Mouse (Mus musculus) limb, embryonic 14.5 days (tissue): ENCODE data around the gene Elavl1. TPM values are rescaled to one million over a fixed set of nuclear protein-coding genes. Genes with fewer than 3 reads are reported as not detected.
"Not testable (repeated sequence)": the region's sequence is repeated elsewhere in the genome, so short reads cannot be mapped to it uniquely, and the experiment has no call there.

Experiments used
- ATAC-seq: fragments of 200-750 bp; cut with Nextera tagmentation; 2 replicates; pipeline ENCODE4 v1.8.0; 2017; ENCODE audit warnings: low read depth, moderate number of reproducible peaks, moderate TSS enrichment; ENCODE audit not compliant: low FRiP score
- DNase-seq: peaks from one replicate; pipeline ENCODE4 v3.0.0-alpha.2; 2015; ENCODE audit warnings: low spot score
- H3K27ac ChIP-seq: fragments of 300-500 bp; sonication (generic); replicated peaks from 2 replicates; pipeline ENCODE4 v1.5.1; 2014; ENCODE audit warnings: low read depth, mild to moderate bottlenecking, low read length, moderate library complexity, mixed read lengths
- H3K27me3 ChIP-seq: fragments of 300-500 bp; sonication (generic); 2 replicates; pipeline ENCODE4 v1.6.1; 2014; ENCODE audit warnings: low read length, mixed read lengths; ENCODE audit not compliant: control insufficient read depth, insufficient read depth
- H3K36me3 ChIP-seq: fragments of 300-500 bp; sonication (generic); 2 replicates; pipeline ENCODE4 v1.6.1; 2014; ENCODE audit warnings: mild to moderate bottlenecking, low read length, moderate library complexity, mixed read lengths; ENCODE audit not compliant: control insufficient read depth, insufficient read depth
- H3K4me1 ChIP-seq: fragments of 300-500 bp; sonication (generic); 2 replicates; pipeline ENCODE4 v1.6.1; 2014; ENCODE audit warnings: antibody characterized with exemption, low read length, mixed read lengths; ENCODE audit not compliant: control insufficient read depth, insufficient read depth
- H3K4me2 ChIP-seq: fragments of 300-500 bp; sonication (generic); replicated peaks from 2 replicates; pipeline ENCODE4 v1.6.1; 2014; ENCODE audit warnings: low read depth, mild to moderate bottlenecking, low read length, moderate library complexity; ENCODE audit not compliant: severe bottlenecking
- H3K4me3 ChIP-seq: fragments of 300-500 bp; sonication (generic); replicated peaks from 2 replicates; pipeline ENCODE4 v1.5.1; 2014; ENCODE audit warnings: low read length
- H3K9ac ChIP-seq: fragments of 300-500 bp; sonication (generic); 2 replicates; pipeline ENCODE4 v1.6.1; 2014; ENCODE audit warnings: mild to moderate bottlenecking, low read depth, low read length, moderate library complexity; ENCODE audit not compliant: severe bottlenecking
- H3K9me3 ChIP-seq: fragments of 300-500 bp; sonication (generic); 2 replicates; pipeline ENCODE4 v1.6.1; 2016; ENCODE audit warnings: low read length; ENCODE audit not compliant: control insufficient read depth
- POLR2A ChIP-seq: fragments of 200-500 bp; IDR thresholded peaks from 2 replicates; pipeline ENCODE4 v1.8.0; 2012; ENCODE audit warnings: inconsistent platforms, mild to moderate bottlenecking, moderate library complexity, borderline replicate concordance; ENCODE audit not compliant: insufficient read depth, insufficient read length; ENCODE audit errors: extremely low read depth
- WGBS: fragments of 180-500 bp; shearing (Covaris S2); extraction: QIAGEN DNeasy Blood & Tissue Kit; methylation state at CpG from one replicate; pipeline ENCODE4 v1.1.7; 2014; 5-methylcytosine and 5-hydroxymethylcytosine counted together
- polyA plus RNA-seq, 2 experiments: library from polyadenylated mRNA; depleted of rRNA in 1 of 2; stranded (reverse) in 1 of 2; unstranded in 1 of 2; fragments of >200 nt; fragmentation: Nextera tagmentation in 1 of 2; extraction: Ambion mirVana in 1 of 2; gene quantifications; 2 replicates each; pipeline versions ENCODE4 v1.2.1 to v1.2.3; 2012 to 2014

Gene Elavl1
- polyA plus RNA-seq, 2 experiments, result 91.1 to 226 TPM

- H3K9ac ChIP-seq, result peak overlapping the region; percentile 78
- peak overlapping the region; percentile 84 for H3K4me3 ChIP-seq
- no peaks in the 10 kb centered on the region for H3K9me3 ChIP-seq
- DNase-seq (peak; percentile 68), ATAC-seq (peak; percentile 58)
- H3K4me2 ChIP-seq, result peak overlapping the region; percentile 69
- no peak for TF ChIP-seq POLR2A
- peaks cover 61% of the 10 kb centered on the region for H3K36me3 ChIP-seq
- H3K4me1 ChIP-seq, result peaks cover 21% of the 10 kb centered on the region
- peak overlapping the region; percentile 77 for H3K27ac ChIP-seq
- H3K27me3 ChIP-seq, result no peaks in the 10 kb centered on the region
- 4% methylated on average over 24 of the region's 35 CpGs for whole genome bisulfite sequencing
Measured at GRCm38 (mm10) chr8:4258233-4258632, 67.0 kb downstream of the Elavl1 start.

GRCm38 (mm10) chr8:4257350-4257749, 67.9 kb downstream of the Elavl1 start:
- WGBS, result 67% methylated on average over 4 of the region's 4 CpGs
- DNase-seq, result no peak
- ATAC-seq, result no peak
- Histone ChIP-seq H3K27ac (no peak overlapping the region), H3K9ac (peak overlapping the region; percentile 78; the same call in 1 of the 2 replicates), H3K4me3 (0 out of 2 replicates have a peak overlapping the region, but pooled peaks have one; percentile 84), H3K4me1 (peaks cover 21% of the 10 kb centered on the region), H3K27me3 (no peaks in the 10 kb centered on the region), H3K9me3 (no peaks in the 10 kb centered on the region), H3K36me3 (peaks cover 52% of the 10 kb centered on the region), H3K4me2 (no peak overlapping the region)
- no peak for TF ChIP-seq POLR2A

- WGBS, result 52% methylated on average over 4 of the region's 4 CpGs
- ATAC-seq (no peak), DNase-seq (no peak)
- H3K9ac ChIP-seq, result no peak overlapping the region
- no peaks in the 10 kb centered on the region for H3K27me3 ChIP-seq
- H3K4me1 ChIP-seq, result peaks cover 21% of the 10 kb centered on the region
- H3K4me2 ChIP-seq, result no peak overlapping the region
- no peaks in the 10 kb centered on the region for H3K9me3 ChIP-seq
- H3K27ac ChIP-seq, result no peak overlapping the region
- no peak for TF ChIP-seq POLR2A
- H3K36me3 ChIP-seq, result peaks cover 48% of the 10 kb centered on the region
- H3K4me3 ChIP-seq, result no peak overlapping the region
Measured at GRCm38 (mm10) chr8:4256911-4257310, 68.3 kb downstream of the Elavl1 start.

GRCm38 (mm10) chr8:4255471-4255870, 69.7 kb downstream of the Elavl1 start:
- not testable (repeated sequence) for H3K4me2 ChIP-seq, H3K27me3 ChIP-seq, H3K9me3 ChIP-seq, H3K4me3 ChIP-seq, H3K27ac ChIP-seq, H3K9ac ChIP-seq, ATAC-seq, DNase-seq
- WGBS, result 75% methylated on average over 7 of the region's 7 CpGs
- H3K36me3 ChIP-seq, result peaks cover 34% of the 10 kb centered on the region
- H3K4me1 ChIP-seq, result peaks cover 25% of the 10 kb centered on the region

- Histone ChIP-seq H3K4me2 (peak overlapping the region; percentile 76), H3K36me3 (peaks cover 28% of the 10 kb centered on the region), H3K9ac (peak overlapping the region; percentile 85), H3K4me3 (peak overlapping the region; percentile 86), H3K4me1 (peaks cover 26% of the 10 kb centered on the region), H3K27me3 (no peaks in the 10 kb centered on the region), H3K9me3 (no peaks in the 10 kb centered on the region), H3K27ac (0 out of 2 replicates have a peak overlapping the region, but pooled peaks have one; percentile 19)
- 74% methylated on average over 6 of the region's 6 CpGs for WGBS
- no peak for ATAC-seq
- TF ChIP-seq POLR2A, result no peak
- peak; percentile 40 for DNase-seq
Measured at GRCm38 (mm10) chr8:4254001-4254400, 71.2 kb downstream of the Elavl1 start.
